Mouse (Mus musculus) lung, embryonic 14.5 days (tissue): Measurements from ENCODE around the gene Fosb. TPM values are rescaled to one million over a fixed set of nuclear protein-coding genes. Genes with fewer than 3 reads are reported as not detected.
A peak's percentile ranks its signal among the peaks of the same experiment; 100 is the strongest.

Source experiments
- ATAC-seq: fragments of 200-750 bp; cut with Nextera tagmentation; 2 replicates; pipeline ENCODE4 v1.8.0; 2017; ENCODE audit warnings: mild to moderate bottlenecking, moderate TSS enrichment, moderate library complexity; ENCODE audit not compliant: insufficient read depth
- DNase-seq: peaks from one replicate; pipeline ENCODE4 v3.0.0-alpha.2; 2015
- H3K27ac ChIP-seq: fragments of 300-500 bp; sonication (generic); 2 replicates; pipeline ENCODE4 v1.5.1; 2014; ENCODE audit warnings: low read depth, mild to moderate bottlenecking, moderate library complexity
- H3K27me3 ChIP-seq: fragments of 300-500 bp; sonication (generic); 2 replicates; pipeline ENCODE4 v1.6.1; 2014; ENCODE audit warnings: low read length, control low read depth; ENCODE audit not compliant: insufficient read depth
- H3K36me3 ChIP-seq: fragments of 300-500 bp; sonication (generic); 2 replicates; pipeline ENCODE4 v1.6.1; 2014; ENCODE audit warnings: control low read depth; ENCODE audit not compliant: insufficient read depth
- H3K4me1 ChIP-seq: fragments of 300-500 bp; sonication (generic); 2 replicates; pipeline ENCODE4 v1.6.1; 2014; ENCODE audit warnings: antibody characterized with exemption, control low read depth; ENCODE audit not compliant: insufficient read depth
- H3K4me2 ChIP-seq: fragments of 300-500 bp; sonication (generic); 2 replicates; pipeline ENCODE4 v1.6.1; 2014; ENCODE audit warnings: mild to moderate bottlenecking
- H3K4me3 ChIP-seq: fragments of 300-500 bp; sonication (generic); 2 replicates; pipeline ENCODE4 v1.5.1; 2014; ENCODE audit warnings: low read depth, low read length
- H3K9ac ChIP-seq: fragments of 300-500 bp; sonication (generic); 2 replicates; pipeline ENCODE4 v1.6.1; 2014
- H3K9me3 ChIP-seq: fragments of 300-500 bp; sonication (generic); 2 replicates; pipeline ENCODE4 v1.6.1; 2016; ENCODE audit warnings: low read depth, low read length, control low read depth
- CTCF ChIP-seq: IDR thresholded peaks from 2 replicates; pipeline ENCODE4 v1.5.1; 2016; ENCODE audit warnings: antibody characterized with exemption, low read depth
- WGBS: fragments of 180-500 bp; shearing (Covaris S2); extraction: QIAGEN DNeasy Blood & Tissue Kit; methylation state at CpG from one replicate; pipeline ENCODE4 v1.1.7; 2014; 5-methylcytosine and 5-hydroxymethylcytosine counted together
- polyA plus RNA-seq: library from polyadenylated mRNA; unstranded; fragments of >200 nt; fragmentation: Nextera tagmentation; extraction: Ambion mirVana; gene quantifications from 2 replicates; pipeline ENCODE4 v1.2.1, GENCODE M21; 2014

Fosb gene
- polyA plus RNA-seq, 1 experiment from 2014 or later = not detected

- Histone ChIP-seq H3K9me3 (no peaks in the 10 kb centered on the region), H3K27ac (peak overlapping the region; percentile 60; the same call in 1 of the 2 replicates), H3K4me3 (peak overlapping the region; percentile 47), H3K9ac (peak overlapping the region; percentile 48), H3K4me1 (no peaks in the 10 kb centered on the region; the same call in 1 of the 2 replicates), H3K4me2 (peak overlapping the region; percentile 94), H3K27me3 (peaks cover 12% of the 10 kb centered on the region), H3K36me3 (no peaks in the 10 kb centered on the region)
- peak; percentile 40 for ATAC-seq
- under 1% methylated on average over 41 of the region's 41 CpGs for WGBS
- peak; percentile 57 for DNase-seq
- TF ChIP-seq CTCF = no peak
Observed at GRCm38 (mm10) chr7:19341761-19342409, 32.0 kb upstream of the Fosb start.

GRCm38 (mm10) chr7:19341250-19341649 is 31.4 kb upstream of the Fosb start:
- Histone ChIP-seq H3K4me3 (peak overlapping the region; percentile 47; the same call in 1 of the 2 replicates), H3K9ac (no peak overlapping the region; the same call in 1 of the 2 replicates), H3K4me1 (no peaks in the 10 kb centered on the region; the same call in 1 of the 2 replicates), H3K27me3 (peaks cover 12% of the 10 kb centered on the region), H3K4me2 (peak overlapping the region; percentile 94), H3K9me3 (no peaks in the 10 kb centered on the region), H3K36me3 (no peaks in the 10 kb centered on the region), H3K27ac (no peak overlapping the region)
- 21% methylated on average over 10 of the region's 10 CpGs for WGBS
- DNase-seq = no peak
- no peak for ATAC-seq
- TF ChIP-seq CTCF = no peak

GRCm38 (mm10) chr7:19338596-19338995 is 28.7 kb upstream of the Fosb start:
- no peak for TF ChIP-seq CTCF
- WGBS = 51% methylated on average over 7 of the region's 7 CpGs
- H3K36me3 ChIP-seq = no peaks in the 10 kb centered on the region
- ATAC-seq (no peak), DNase-seq (peak; percentile 30)
- peaks cover 12% of the 10 kb centered on the region for H3K27me3 ChIP-seq
- no peak overlapping the region for H3K4me3 ChIP-seq
- no peak overlapping the region for H3K4me2 ChIP-seq
- no peaks in the 10 kb centered on the region for H3K9me3 ChIP-seq
- no peaks in the 10 kb centered on the region; the same call in 1 of the 2 replicates for H3K4me1 ChIP-seq
- no peak overlapping the region for H3K27ac ChIP-seq
- H3K9ac ChIP-seq = no peak overlapping the region

GRCm38 (mm10) chr7:19338060-19338459 is 28.2 kb upstream of the Fosb start:
- no peak overlapping the region for H3K4me3 ChIP-seq
- no peaks in the 10 kb centered on the region for H3K36me3 ChIP-seq
- no peak overlapping the region for H3K9ac ChIP-seq
- no peak overlapping the region for H3K27ac ChIP-seq
- 56% methylated on average over 2 of the region's 2 CpGs for WGBS
- no peak overlapping the region for H3K4me2 ChIP-seq
- H3K27me3 ChIP-seq = peaks cover 12% of the 10 kb centered on the region
- TF ChIP-seq CTCF = no peak
- H3K4me1 ChIP-seq = no peaks in the 10 kb centered on the region; the same call in 1 of the 2 replicates
- DNase-seq = no peak
- H3K9me3 ChIP-seq = no peaks in the 10 kb centered on the region
- ATAC-seq = no peak

- DNase-seq (no peak), ATAC-seq (no peak)
- Histone ChIP-seq H3K27ac (no peak overlapping the region), H3K27me3 (peaks cover 8% of the 10 kb centered on the region), H3K4me3 (no peak overlapping the region), H3K9ac (no peak overlapping the region), H3K9me3 (no peaks in the 10 kb centered on the region), H3K4me1 (no peaks in the 10 kb centered on the region; the same call in 1 of the 2 replicates), H3K36me3 (no peaks in the 10 kb centered on the region), H3K4me2 (no peak overlapping the region)
- WGBS = 51% methylated on average over 10 of the region's 10 CpGs
- no peak for TF ChIP-seq CTCF
Observed at GRCm38 (mm10) chr7:19337122-19337521, 27.3 kb upstream of the Fosb start.

GRCm38 (mm10) chr7:19335583-19335982 is 25.7 kb upstream of the Fosb start:
- no peaks in the 10 kb centered on the region for H3K27me3 ChIP-seq
- H3K9ac ChIP-seq = no peak overlapping the region
- peak; percentile 44 for DNase-seq
- H3K4me3 ChIP-seq = no peak overlapping the region
- no peaks in the 10 kb centered on the region for H3K9me3 ChIP-seq
- no peak overlapping the region for H3K27ac ChIP-seq
- TF ChIP-seq CTCF = no peak
- ATAC-seq = no peak
- H3K4me2 ChIP-seq = no peak overlapping the region
- WGBS = 47% methylated on average over 3 of the region's 3 CpGs
- H3K4me1 ChIP-seq = no peaks in the 10 kb centered on the region
- H3K36me3 ChIP-seq = no peaks in the 10 kb centered on the region

GRCm38 (mm10) chr7:19332709-19333352 is 23.0 kb upstream of the Fosb start:
- no peaks in the 10 kb centered on the region for H3K27me3 ChIP-seq
- TF ChIP-seq CTCF = no peak
- peak overlapping the region; percentile 76 for H3K27ac ChIP-seq
- peak overlapping the region; percentile 58 for H3K4me3 ChIP-seq
- H3K4me1 ChIP-seq = no peaks in the 10 kb centered on the region
- H3K9me3 ChIP-seq = no peaks in the 10 kb centered on the region
- peak; percentile 64 for ATAC-seq
- DNase-seq = peak; percentile 89
- H3K36me3 ChIP-seq = no peaks in the 10 kb centered on the region
- peak overlapping the region; percentile 87 for H3K4me2 ChIP-seq
- peak overlapping the region; percentile 75 for H3K9ac ChIP-seq
- WGBS = under 1% methylated on average over 52 of the region's 52 CpGs
